Mouse (Mus musculus) layer of hippocampus, adult 18-20 months (tissue): Measurements from ENCODE around the gene Zfp652. TPM values are rescaled to one million over a fixed set of nuclear protein-coding genes. Genes with fewer than 3 reads are reported as not detected.
"Not testable (repeated sequence)": the region's sequence is repeated elsewhere in the genome, so short reads cannot be mapped to it uniquely, and the experiment has no call there.

Source experiments
- DNase-seq, 2 experiments: peaks; one replicate each; pipeline ENCODE4 v3.0.0; 2022; ENCODE audit warnings: low spot score in 2 of 2
- total RNA-seq, 2 experiments: library from RNA; stranded (reverse); gene quantifications; 2 replicates each; pipeline ENCODE4 v1.2.3; 2021

The Zfp652 gene
- total RNA-seq, 2 experiments from 2014 or later, result 45.1 to 50.3 TPM

DNA sequence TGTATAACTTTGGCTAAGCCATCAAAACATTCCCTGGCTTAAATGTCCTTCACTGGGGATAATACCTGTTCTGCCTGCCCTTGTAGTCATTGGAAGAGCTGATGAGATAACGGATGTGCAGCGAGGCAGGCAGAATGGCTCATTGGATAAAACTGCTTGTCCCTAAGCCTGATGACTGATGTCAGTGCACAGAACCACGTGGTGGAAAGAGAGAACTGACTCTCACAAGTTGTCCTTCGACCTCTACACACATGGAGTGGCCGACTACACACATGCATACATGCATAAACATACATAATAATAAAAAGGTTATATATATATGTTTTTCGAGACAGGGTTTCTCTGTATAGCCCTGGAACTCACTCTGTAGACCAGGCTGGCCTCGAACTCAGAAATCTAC, 2.0 kb upstream of the Zfp652 start:
- no peak for DNase-seq

DNA sequence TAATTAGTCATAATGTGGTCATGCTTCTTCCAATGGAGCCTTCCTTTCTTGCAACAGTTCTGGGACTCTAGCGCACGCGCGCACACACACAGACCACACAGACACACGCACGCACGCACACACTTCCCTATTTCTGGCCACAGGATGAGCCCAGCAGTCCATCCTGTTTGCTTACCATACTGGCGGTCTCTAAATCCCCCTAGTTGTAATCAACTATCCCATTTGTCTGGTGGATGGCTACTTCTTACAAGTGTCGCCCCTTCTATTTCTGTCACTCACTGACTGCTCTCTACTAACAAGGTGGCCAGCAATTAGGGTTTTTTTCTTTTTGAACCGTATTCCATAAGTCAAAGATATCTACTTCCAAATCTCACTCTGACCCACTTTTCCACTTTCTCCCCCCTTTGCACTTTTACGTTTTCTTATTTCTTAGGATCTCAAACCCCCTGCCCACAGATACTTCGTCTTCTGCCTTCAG, 349 bp upstream of the Zfp652 start:
- DNase-seq, result peak in 1 of 2 experiments; percentile 27

DNA sequence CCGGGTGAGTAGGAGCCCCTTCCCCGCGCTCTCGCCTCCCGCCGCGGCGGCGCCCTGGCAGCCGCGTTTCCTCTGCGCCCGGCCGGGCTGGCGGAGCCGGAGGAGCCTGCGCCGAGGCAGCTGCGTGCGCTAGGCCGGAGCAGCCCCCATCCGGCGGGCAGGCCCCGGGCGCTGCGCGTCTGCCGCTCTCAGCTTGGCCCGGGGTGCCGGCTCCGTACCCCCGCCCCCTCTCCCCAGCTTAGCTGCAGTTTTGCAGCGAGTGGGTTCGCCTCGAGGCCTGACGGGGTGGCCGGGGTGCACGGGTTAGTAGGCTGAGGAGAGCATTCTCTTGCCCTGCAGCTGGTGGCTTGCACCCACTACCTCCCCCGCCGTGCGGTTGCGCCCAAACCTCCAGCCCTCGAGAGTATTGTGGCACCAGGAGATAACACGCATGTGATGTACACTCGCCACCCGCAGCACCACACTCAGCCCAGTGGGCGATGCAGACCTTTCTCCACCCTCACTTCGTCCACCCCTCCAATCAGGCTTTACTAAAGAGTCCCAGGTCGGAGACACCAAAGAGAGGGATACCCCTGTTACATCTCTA, 845 bp downstream of the Zfp652 start:
- peak; percentile 44 to 59 for DNase-seq

DNA sequence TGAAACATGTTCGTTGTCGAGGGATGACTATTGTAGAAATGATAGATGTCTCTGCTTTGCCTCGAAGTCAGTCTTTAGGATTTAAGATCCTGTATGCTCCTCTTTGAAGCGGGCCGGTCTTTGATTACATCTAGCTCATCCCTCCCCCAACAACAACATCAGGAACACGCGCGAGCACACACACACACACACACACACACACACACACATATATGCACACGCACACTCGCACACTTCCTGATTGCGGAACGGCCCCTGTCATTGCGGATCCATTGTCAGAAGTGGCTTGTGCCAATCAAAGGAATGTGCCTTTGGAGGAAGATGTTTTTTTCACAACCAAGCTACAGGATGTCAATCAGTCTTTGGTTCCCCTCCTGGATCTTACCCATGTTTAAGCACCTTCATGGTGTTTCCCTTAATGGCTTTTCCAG, 1.4 kb downstream of the Zfp652 start:
- DNase-seq, result no peak

DNA sequence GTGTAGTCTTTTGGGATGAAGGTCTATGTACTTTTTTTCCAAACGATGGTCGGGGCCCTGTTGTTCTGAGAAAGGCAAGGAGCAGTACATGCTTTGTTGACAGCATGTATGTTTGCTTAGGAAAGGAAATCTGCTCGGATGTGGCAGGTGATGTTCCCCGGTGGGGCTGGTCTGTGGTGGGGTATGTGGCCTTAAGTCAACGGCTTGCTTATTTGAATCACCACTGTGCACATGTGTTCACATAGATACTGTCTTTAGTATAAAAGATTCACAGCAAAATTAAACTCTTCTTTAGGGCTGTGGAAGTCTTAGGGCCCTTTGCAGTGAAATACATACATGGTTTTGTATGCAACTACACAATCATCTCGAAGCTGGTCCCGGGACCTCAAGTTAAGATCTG, 1.9 kb downstream of the Zfp652 start:
- no peak for DNase-seq

DNA sequence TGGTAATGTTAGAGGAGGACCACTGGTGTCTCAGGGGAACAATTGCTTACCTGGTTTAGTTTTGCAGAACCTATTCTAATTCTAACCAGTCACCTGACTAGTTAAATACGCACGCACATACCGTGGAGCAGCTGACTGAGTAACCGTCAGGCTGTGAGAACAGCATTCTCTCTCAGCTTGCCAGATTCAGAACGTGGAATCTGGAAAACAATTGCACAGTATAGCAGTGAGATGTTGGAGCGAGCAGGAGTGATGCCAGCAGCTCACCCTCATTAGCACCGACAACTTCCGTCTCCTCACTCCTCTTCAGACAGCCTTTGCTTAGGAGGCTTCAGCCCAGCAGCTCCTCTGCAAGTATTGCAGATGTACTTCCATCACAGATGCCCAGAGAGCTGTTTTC, 3.7 kb downstream of the Zfp652 start:
- DNase-seq, result peak in 1 of 2 experiments; percentile 34

DNA sequence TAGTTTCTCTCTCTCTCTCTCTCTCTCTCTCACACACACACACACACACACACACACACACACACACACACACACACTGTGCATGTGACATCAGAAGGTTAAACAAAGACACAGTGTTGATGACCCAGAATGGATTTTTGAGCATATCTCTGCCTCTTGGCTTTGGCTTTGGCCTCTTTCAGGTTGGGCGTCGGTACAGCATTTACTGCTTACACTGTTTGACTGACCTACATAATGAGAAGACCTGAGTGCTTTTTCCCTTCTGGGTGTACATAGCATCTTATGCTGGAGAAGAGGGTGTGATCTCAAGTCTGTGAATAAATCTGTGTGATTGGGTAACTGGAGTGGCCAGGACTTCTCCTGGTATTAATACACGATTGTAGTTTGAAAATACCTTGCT, 6.9 kb downstream of the Zfp652 start:
- DNase-seq, result no peak

DNA sequence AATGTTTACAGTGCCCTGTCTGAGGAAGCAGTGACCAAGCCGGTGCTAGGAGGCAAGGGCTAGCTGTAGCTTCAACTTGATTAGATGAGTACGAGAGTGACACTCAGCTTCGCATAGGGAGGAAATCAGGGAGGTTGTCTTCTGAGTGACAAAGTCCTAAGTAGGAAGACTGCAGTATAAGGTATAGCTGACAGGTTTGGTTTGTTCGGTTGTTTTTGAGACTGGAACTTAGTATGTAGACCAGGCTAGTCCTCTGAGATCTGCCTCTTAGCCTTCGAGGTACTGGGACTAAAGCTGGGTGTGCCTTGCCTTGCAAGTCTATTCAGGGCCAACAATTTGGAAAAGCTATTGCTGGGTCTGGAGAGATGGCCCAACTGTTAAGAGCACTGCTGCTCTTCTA, 10.8 kb downstream of the Zfp652 start, which contains the start of gene B130006D01Rik:
B130006D01Rik (plus strand) TSS at position 301 of the 400 bp plus-strand sequence.
- no peak for DNase-seq

DNA sequence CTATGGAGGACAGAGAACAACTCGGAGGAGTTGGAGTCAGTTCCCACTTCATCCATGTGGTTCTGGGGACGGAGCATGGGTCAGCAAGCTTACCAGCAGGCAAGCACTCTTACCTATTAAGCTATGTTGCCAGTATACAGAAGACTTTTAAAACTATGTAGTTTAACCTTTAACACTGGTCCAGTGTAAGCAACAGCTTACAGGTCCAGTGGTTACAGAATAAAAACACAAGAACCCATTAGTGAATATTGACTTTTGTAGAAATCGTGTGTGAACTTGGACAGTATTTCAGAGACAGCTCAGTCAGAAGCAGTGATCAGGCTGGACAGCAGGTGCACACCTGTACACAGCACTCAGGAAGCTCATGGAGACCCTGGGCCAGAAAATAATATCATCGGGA, 12.0 kb downstream of the Zfp652 start:
- no peak for DNase-seq

DNA sequence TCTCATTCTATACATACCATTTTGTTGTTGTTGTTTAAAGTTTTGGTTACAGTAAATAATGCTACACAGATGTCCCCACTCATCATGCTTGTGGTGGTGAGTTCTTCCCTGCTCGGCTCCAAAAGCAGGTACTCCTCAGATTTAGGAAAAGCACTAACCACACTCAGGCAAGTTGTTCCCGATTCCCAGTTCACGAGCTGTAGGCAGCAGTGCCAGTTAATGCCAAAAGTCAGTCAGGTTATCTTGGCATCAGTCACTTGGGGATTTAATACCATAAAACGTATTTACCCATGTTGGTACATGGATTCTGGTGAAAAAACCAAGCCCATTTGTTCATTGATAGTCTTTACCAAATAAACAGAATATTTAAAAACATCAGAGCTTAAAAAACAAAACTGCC, 13.7 kb downstream of the Zfp652 start:
- DNase-seq, result no peak

DNA sequence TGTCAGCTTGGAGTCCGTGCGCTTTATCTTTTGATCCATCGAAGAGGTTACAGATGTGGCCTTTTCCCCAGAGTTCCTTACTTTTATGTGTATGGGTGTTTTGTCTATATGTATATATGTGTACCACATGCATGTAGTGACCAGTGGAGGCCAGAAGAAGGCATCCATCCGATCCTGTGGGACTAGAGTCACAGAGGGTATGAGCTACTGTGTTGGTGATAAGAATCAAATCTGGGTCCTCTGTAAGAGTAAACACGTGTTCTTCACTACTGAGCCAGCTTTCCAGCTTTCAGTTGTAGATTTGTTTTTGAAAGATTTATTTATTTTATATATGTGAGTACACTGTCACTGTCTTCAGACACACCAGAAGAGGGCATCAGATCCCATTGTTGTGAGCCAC, 15.5 kb downstream of the Zfp652 start:
- no peak for DNase-seq

DNA sequence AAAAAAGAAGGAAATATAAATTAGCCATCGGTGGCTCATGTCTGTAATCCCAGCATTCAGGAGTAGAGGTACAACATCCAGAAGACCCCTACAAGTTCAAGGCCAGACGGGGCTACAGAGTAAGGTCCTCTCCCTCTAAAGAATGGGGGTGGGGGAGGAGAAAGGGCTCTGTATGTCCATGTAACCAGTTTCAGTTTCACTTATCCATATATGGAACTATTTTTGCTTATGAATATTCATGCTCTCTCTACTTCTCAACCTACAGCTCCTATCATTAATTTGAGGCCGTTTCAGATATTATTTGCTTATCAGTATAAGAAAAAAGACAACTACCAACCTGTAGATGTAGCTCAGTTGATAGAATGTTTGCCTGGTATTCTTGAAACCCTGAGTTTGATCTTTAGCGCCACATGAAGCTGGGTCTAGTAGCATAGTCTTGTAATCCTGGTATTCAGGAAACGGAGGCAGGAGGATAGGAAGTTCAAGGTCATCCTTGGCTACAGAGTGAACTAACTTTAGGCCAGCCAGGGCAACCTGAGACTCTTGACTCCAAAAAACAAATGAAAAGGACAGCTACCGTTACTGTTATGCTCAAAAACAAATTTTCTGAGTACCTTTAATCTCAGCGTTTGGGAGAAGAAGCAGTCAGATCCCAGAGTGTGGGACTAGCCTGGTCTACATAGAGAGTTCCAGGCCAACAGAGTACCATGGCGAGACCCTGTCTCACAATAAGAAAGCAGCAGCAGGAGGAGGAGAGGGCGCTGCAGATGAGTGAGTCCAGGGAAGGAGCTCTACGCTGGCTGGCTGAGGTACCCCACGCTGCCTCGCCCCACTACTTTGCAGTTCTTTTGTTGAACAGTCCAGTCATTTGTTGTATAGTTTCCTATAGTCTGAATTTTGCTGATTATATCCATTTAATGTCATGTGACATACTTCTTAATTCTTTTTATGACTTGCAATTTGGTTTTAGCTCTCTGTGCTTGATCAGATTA, 16.7 kb downstream of the Zfp652 start:
- no peak for DNase-seq

DNA sequence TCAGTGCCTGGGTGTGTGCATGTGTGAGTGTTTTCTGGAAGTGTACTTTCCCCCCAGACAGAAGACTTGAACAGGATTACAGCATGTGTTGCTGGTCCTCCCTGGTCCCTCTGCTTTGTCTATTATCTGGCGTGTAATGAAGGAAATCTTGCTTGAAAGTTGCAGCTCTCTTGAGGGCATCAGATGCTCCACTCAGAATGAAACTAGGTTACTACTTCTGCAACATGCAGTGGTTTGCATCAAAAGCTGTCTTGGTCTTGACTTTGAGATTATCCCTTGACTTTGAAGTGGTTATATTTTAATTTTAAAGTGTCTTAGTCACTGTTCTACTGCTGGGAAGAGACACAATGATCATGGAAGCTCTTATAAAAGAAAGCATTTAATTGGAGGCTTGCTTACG, 22.0 kb downstream of the Zfp652 start:
- no peak for DNase-seq

DNA sequence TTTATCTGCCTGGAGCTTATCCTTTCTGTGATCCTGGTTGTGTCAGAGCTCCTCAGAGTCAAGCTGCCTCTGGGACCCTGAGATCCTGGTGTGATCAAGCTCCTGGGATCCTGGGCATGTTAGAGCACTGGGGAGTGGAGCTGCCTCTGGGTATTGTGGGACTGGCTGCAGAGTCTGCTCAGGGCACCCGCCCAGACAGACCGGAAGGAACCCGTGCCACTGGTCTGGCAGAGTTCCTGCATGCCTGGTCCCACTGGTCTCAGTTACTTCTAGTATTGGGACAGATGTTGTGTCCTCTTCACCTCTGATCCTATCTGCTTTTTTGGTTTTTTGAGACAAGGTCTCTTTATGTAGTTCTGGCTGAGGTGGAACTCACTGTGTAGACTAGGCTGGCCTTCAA, 25.3 kb downstream of the Zfp652 start:
- DNase-seq, result no peak

DNA sequence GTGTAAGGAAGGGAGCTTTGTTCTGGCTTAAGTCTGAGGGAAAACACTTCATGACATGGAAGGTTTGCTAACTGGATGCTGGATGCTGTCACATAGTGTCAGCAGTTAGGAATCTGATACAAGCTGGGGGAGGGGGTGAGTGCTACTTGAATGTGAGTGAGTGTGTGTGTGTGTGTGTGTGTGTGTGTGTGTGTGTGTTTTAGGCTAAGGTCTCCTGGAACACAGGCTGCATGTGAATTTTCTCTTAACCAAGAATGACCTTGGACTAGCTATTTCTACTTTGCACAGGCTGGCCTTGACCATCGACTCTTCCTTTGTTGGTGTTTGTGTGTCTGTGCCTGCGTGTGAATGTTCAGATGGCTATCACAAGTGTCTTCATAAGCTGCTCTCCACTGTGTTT, 32.0 kb downstream of the Zfp652 start:
- DNase-seq, result no peak

DNA sequence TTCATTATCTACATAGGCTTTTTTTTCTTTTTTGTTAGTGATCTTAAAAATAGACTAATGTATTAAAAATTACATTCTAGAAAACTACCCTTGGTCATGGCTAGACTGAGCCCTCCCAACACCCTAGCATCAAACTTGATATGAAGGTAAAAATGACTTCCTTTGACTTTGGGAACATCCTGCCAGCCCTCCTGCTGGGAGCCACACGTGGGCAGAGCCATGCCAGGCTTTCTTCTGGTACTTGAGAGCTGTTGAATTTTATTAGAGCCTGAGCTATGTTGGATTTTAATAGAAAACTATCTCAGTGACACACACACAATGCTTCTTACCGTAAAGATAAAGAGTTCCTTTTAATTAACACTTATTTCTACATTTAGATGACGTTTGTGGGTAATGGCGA, 34.3 kb downstream of the Zfp652 start:
- DNase-seq, result no peak

DNA sequence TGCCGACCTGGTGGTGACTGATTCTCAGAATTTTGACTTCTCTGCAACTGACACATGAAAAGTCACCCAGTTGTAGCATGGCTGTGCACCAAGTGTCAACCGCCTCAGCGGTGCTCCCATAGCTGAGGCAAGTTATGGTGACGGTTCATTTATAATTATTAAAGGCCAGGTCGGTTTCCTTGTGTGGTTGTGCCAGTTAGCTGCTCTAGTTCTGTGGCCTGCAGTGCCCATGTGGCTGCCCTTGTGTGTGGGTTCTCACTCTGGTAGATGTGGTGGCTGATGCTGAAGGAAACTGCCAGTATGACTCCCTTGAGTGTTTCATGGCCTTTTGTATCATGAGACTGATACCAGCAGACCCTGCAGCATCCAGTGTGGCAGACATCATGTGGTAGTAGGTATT, 35.9 kb downstream of the Zfp652 start:
- DNase-seq, result no peak

DNA sequence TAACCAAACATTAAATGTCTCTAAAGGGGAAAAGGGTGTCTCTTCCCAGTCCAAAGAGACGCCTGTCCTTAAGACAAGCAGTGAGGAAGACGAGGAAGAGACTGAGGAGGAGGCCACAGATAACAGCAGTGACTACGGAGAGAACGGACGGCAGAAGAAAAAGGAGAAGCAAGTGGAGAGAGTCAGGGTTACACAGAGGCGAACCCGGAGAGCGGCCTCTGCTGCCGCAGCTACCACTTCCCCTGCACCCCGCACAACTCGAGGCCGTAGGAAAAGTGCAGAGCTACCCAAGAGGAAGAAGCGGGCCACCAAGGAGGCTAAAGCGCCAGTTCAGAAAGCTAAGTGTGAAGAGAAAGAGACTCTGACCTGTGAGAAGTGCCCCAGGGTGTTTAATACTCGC, 37.1 kb downstream of the Zfp652 start:
- no peak for DNase-seq

DNA sequence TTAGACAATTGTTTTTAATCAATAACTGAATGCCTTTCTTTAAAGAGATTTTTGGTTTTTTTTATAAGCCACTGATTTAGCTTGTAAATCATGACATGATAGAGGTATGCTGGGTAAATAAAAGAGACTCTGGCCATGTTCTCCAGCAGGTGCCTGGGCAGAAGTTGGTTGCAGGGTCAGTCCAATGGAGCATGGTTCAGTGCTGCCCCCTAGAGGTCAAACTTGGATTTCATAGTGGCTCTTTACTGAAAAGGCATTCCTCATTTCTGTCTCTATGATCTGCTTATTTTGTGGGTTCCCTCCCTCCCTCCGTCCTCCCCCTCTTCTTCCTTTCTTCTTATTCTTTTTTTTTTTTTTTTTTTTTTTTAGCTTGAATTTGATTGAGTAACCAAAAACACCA, 38.5 kb downstream of the Zfp652 start:
- DNase-seq, result peak; percentile 25 to 90

DNA sequence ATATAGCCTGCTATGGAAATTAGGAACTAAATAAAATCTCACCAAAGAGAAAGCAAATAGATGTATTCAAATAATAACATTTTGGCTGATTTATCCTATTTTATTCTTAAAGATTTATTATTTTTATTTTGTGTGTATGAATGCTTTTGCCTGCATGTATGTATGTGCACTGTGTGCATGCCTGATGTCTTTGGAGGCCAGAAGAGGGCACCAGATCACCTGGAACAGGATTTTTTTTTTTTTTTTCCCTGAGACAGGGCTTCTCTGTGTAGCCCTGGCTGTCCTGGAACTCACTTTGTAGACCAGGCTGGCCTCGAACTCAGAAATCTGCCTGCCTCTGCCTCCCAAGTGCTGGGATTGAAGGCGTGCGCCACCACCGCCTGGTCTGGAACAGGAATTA, 42.7 kb downstream of the Zfp652 start:
- DNase-seq, result not testable (repeated sequence)

DNA sequence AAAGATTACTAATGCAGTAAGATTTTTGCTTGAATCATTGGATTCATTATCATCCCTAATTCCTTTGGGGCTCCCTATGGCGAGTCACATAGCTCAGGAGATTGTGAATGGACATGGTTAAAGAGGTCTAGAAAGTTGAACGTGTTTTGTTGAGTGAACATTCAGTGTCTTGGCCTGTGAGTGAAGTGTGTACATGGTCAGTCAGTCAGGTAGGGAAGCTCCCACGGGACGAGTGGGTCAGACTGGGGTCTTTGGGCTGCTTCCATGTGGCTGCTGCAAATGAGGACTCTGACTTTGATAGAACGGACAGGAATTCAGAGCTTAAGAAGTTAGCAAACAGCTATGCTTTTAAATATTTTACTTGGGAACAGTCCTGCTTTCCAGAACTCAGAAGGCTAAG, 48.0 kb downstream of the Zfp652 start:
- no peak for DNase-seq

DNA sequence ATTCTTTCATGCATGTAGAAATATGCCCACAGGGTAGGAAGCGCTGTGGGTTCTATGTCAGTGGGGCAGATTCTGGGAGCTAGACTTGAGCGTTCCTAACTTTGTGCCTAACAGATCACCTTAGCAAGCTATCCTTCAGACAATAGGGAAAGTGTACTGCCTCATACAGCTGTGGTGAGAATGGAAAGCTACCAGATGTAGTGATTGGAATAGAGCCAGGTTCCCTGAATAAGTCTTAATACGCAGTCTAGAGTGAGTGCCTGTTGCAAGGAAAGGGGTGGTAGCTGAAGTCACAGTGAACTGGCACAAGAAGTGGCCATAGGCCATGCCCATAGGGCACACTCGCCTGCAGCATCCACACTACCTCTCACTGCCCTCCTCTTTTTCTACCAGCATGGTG, 50.5 kb downstream of the Zfp652 start:
- DNase-seq, result no peak
